Mouse (Mus musculus) CH12.LX (cell line): ENCODE results near the gene Nyap1. TPM values are rescaled to one million over a fixed set of nuclear protein-coding genes. Genes with fewer than 3 reads are reported as not detected.

Source experiments
- DNase-seq: peaks from one replicate; pipeline ENCODE4 v3.0.0-alpha.2; 2013; ENCODE audit errors: extremely low read depth
- H3K27ac ChIP-seq: 2 replicates; pipeline ENCODE4 v1.5.1; 2012; ENCODE audit warnings: low read depth, mild to moderate bottlenecking, control low read depth, moderate library complexity; ENCODE audit not compliant: insufficient read depth
- H3K27me3 ChIP-seq: replicated peaks from 2 replicates; pipeline ENCODE3; 2012; ENCODE audit warnings: inconsistent platforms
- H3K36me3 ChIP-seq, 2 experiments: replicated peaks in 1 of 2; 2 replicates each; pipeline versions ENCODE3 to v1.6.1; 2012; ENCODE audit warnings: inconsistent platforms in 1 of 2, low read length in 1 of 2, mild to moderate bottlenecking in 1 of 2, mixed read lengths in 1 of 2, moderate library complexity in 1 of 2; ENCODE audit not compliant: control insufficient read depth in 1 of 2, insufficient read depth in 1 of 2
- H3K4me1 ChIP-seq, 2 experiments: 2 replicates each; pipeline ENCODE4 v1.6.1; 2012; ENCODE audit warnings: inconsistent platforms in 1 of 2, moderate library complexity in 1 of 2; ENCODE audit not compliant: insufficient read depth in 2 of 2, control insufficient read depth in 1 of 2
- H3K4me2 ChIP-seq: 2 replicates; pipeline ENCODE4 v1.6.1; 2012; ENCODE audit warnings: low read depth, mild to moderate bottlenecking, control low read depth; ENCODE audit not compliant: poor library complexity, insufficient read depth, severe bottlenecking
- H3K4me3 ChIP-seq, 3 experiments: fragments of 150-350 bp in 1 of 3; sonication (generic) in 1 of 3; replicated peaks in 1 of 3; 2 replicates each; pipeline versions ENCODE3 to v1.5.1; 2011 to 2012; ENCODE audit warnings: low read depth in 2 of 3, low read length in 2 of 3, mild to moderate bottlenecking in 2 of 3, moderate library complexity in 2 of 3, control low read depth in 1 of 3, improper control_type of control experiment in 1 of 3, inconsistent platforms in 1 of 3, mixed read lengths in 1 of 3; ENCODE audit not compliant: poor library complexity in 1 of 3
- H3K79me2 ChIP-seq: replicated peaks from 2 replicates; pipeline ENCODE4 v1.6.1; 2012; ENCODE audit warnings: mild to moderate bottlenecking, moderate library complexity; ENCODE audit not compliant: control insufficient read depth, poor library complexity, insufficient read depth, severe bottlenecking; ENCODE audit errors: extremely low read depth
- H3K9ac ChIP-seq: 2 replicates; pipeline ENCODE4 v1.6.1; 2012; ENCODE audit warnings: low read depth, mild to moderate bottlenecking, control low read depth, moderate library complexity; ENCODE audit not compliant: insufficient read depth
- H3K9me3 ChIP-seq: replicated peaks from 2 replicates; pipeline ENCODE3; 2012; ENCODE audit warnings: low read length, inconsistent platforms, mixed read lengths
- CHD1 ChIP-seq: IDR thresholded peaks from 2 replicates; pipeline ENCODE4 v1.6.1; 2012; ENCODE audit warnings: low read depth, low read length, improper control_type of control experiment, inconsistent platforms
- CTCF ChIP-seq, 2 experiments: IDR thresholded peaks in 1 of 2; conservative IDR thresholded peaks in 1 of 2; 2 replicates each; pipeline ENCODE4 v1.5.1; 2011 to 2012; ENCODE audit warnings: low read depth in 2 of 2, low read length in 2 of 2, improper control_type of control experiment in 1 of 2, inconsistent platforms in 1 of 2, mild to moderate bottlenecking in 1 of 2, moderate library complexity in 1 of 2
- ELF1 ChIP-seq: IDR thresholded peaks from 2 replicates; pipeline ENCODE4 v1.6.1; 2014; ENCODE audit warnings: low read depth, mild to moderate bottlenecking, inconsistent platforms, low read length, improper control_type of control experiment
- ETS1 ChIP-seq: conservative IDR thresholded peaks from 2 replicates; pipeline ENCODE4 v1.6.1; 2012; ENCODE audit warnings: low read depth, mild to moderate bottlenecking, inconsistent platforms, low read length, improper control_type of control experiment, moderate library complexity
- GABPA ChIP-seq: IDR thresholded peaks from 2 replicates; pipeline ENCODE4 v1.6.1; 2012; ENCODE audit warnings: low read depth, low read length, improper control_type of control experiment, inconsistent platforms; ENCODE audit not compliant: insufficient replicate concordance
- HCFC1 ChIP-seq: IDR thresholded peaks from 2 replicates; pipeline ENCODE4 v1.6.1; 2012; ENCODE audit warnings: low read depth, mild to moderate bottlenecking, inconsistent platforms, low read length, improper control_type of control experiment
- JUN ChIP-seq: IDR thresholded peaks from 2 replicates; pipeline ENCODE4 v1.6.1; 2011; ENCODE audit warnings: low read depth, mild to moderate bottlenecking, low read length, improper control_type of control experiment, moderate library complexity; ENCODE audit not compliant: insufficient read depth
- KAT2A ChIP-seq: IDR thresholded peaks from 2 replicates; pipeline ENCODE4 v1.6.1; 2012; ENCODE audit warnings: low read length, improper control_type of control experiment, inconsistent platforms; ENCODE audit not compliant: insufficient replicate concordance
- MAFK ChIP-seq: IDR thresholded peaks from 2 replicates; pipeline ENCODE4 v1.6.1; 2011; ENCODE audit warnings: low read length, improper control_type of control experiment; ENCODE audit not compliant: insufficient replicate concordance
- MAX ChIP-seq: IDR thresholded peaks from 2 replicates; pipeline ENCODE4 v1.6.1; 2011; ENCODE audit warnings: low read length, improper control_type of control experiment
- MEF2A ChIP-seq: IDR thresholded peaks from 2 replicates; pipeline ENCODE4 v1.6.1; 2014; ENCODE audit warnings: low read depth, mild to moderate bottlenecking, inconsistent platforms, low read length, improper control_type of control experiment, borderline replicate concordance
- MXI1 ChIP-seq: IDR thresholded peaks from 2 replicates; pipeline ENCODE4 v1.6.1; 2011; ENCODE audit warnings: mild to moderate bottlenecking, low read depth, low read length, improper control_type of control experiment
- MYC ChIP-seq: IDR thresholded peaks from 2 replicates; pipeline ENCODE4 v1.6.1; 2011; ENCODE audit warnings: low read depth, mild to moderate bottlenecking, improper control_type of control experiment, low read length
- NELFE ChIP-seq: IDR thresholded peaks from 2 replicates; pipeline ENCODE4 v1.6.1; 2011; ENCODE audit warnings: low read depth, low read length, improper control_type of control experiment
- NRF1 ChIP-seq: IDR thresholded peaks from 2 replicates; pipeline ENCODE4 v1.6.1; 2014; ENCODE audit warnings: low read depth, mild to moderate bottlenecking, inconsistent platforms, low read length, improper control_type of control experiment, moderate library complexity
- PAX5 ChIP-seq: IDR thresholded peaks from 2 replicates; pipeline ENCODE4 v1.6.1; 2012; ENCODE audit warnings: low read length, inconsistent platforms, mixed read lengths
- RAD21 ChIP-seq: IDR thresholded peaks from 2 replicates; pipeline ENCODE4 v1.6.1; 2011; ENCODE audit warnings: low read depth, mild to moderate bottlenecking, low read length, improper control_type of control experiment, moderate library complexity
- RCOR1 ChIP-seq: conservative IDR thresholded peaks from 2 replicates; pipeline ENCODE4 v1.6.1; 2012; ENCODE audit warnings: low read depth, mild to moderate bottlenecking, inconsistent platforms, low read length, improper control_type of control experiment
- SMC3 ChIP-seq: IDR thresholded peaks from 2 replicates; pipeline ENCODE4 v1.6.1; 2011; ENCODE audit warnings: low read depth, low read length, improper control_type of control experiment
- USF1 ChIP-seq: IDR thresholded peaks from 2 replicates; pipeline ENCODE4 v1.6.1; 2014; ENCODE audit warnings: low read depth, mild to moderate bottlenecking, inconsistent platforms, low read length, improper control_type of control experiment
- USF2 ChIP-seq: conservative IDR thresholded peaks from 2 replicates; pipeline ENCODE4 v1.6.1; 2011; ENCODE audit warnings: low read depth, low read length, improper control_type of control experiment
- ZC3H11A ChIP-seq: IDR thresholded peaks from 2 replicates; pipeline ENCODE4 v1.6.1; 2012; ENCODE audit warnings: low read depth, mild to moderate bottlenecking, inconsistent platforms, low read length, improper control_type of control experiment
- ZNF384 ChIP-seq: IDR thresholded peaks from 2 replicates; pipeline ENCODE4 v1.6.1; 2012; ENCODE audit warnings: low read depth, low read length, improper control_type of control experiment, inconsistent platforms
- dilution Hi-C: fragments of 300-500 bp; cut with MboI; formaldehyde crosslinking; loops from 2 replicates; pipeline ENCODE4 v1.14.3; 2020; ENCODE audit warnings: low sequenced_read_pairs; ENCODE audit not compliant: extremely low pct_unique_long_range_greater_than_20kb, extremely low pct_ligation_motif_present
- in situ Hi-C: fragments of 300-500 bp; cut with MboI; formaldehyde crosslinking; loops from 3 replicates; pipeline ENCODE4 v1.14.3; 2019; ENCODE audit warnings: low sequenced_read_pairs, low pct_ligation_motif_present, low pct_unique_long_range_greater_than_20kb, mixed read lengths
- polyA plus RNA-seq: library from polyadenylated mRNA; unstranded; fragments of >175 nt; gene quantifications from 2 replicates; pipeline ENCODE4 v1.2.1, GENCODE M21; 2012; ENCODE audit warnings: low read depth; ENCODE audit not compliant: insufficient read length
- total RNA-seq, 2 experiments: library from RNA; depleted of rRNA; stranded (reverse); fragments of 300-350 nt in 1 of 2; fragments of >200 nt in 1 of 2; gene quantifications; 2 replicates each; pipeline ENCODE4 v1.2.3; 2012 to 2014

Nyap1 gene
- total and polyA plus RNA-seq, 3 experiments, result 0.28 to 1.4 (median 0.43) TPM

DNA sequence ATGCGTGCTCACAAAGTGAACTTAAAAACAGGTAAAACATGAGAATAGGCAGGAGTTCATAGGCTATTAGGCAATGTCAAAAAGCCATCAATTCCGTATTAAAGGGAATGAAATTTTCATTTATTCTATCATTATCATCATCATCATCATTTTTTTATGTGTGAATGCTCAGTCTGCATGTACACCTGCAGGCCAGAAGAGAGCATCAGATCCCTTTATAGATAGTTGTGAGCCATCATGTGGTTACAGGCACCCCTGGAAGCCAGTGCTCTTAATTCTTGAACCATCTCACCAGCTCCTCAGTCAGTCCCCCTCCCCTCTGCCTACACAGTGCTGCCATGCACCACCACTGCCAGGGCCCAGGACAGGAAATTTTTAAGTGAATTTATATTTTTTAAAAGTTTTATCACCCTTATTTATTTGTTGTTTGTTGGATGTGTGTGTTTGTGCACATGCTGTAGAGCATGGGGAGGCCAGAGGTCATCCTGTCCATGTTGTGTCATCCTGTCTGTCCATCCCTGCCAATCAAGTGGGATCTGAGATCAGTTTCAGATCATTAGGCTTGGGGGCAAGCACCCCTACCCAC lies 47.6 kb upstream of the Nyap1 start:
- no peak for DNase-seq
- H3K4me1 ChIP-seq, result peaks cover 11 to 18% of the 10 kb centered on the region in 2 experiments
- in situ Hi-C loops (no loop called here), dilution Hi-C loops (no loop called here)
- H3K9ac ChIP-seq, result no peak overlapping the region
- peaks cover 18% of the 10 kb centered on the region for H3K79me2 ChIP-seq
- TF ChIP-seq SMC3 (0 out of 2 replicates have a peak, but pooled peaks have one; percentile 5), CHD1 (no peak), CTCF (conservative IDR thresholded peaks at IDR 0.05 in 1 of 2, IDR thresholded peaks at IDR 0.05 in 1 of 2; ENCODE audit: low read depth in 2 of 2, low read length in 2 of 2) (peak in 1 of 2 experiments; percentile 37; a peak in 2 of 4 replicates), GABPA (no peak)
- no peak overlapping the region for H3K4me2 ChIP-seq
- H3K4me3 ChIP-seq, result no peak overlapping the region
- H3K9me3 ChIP-seq, result peaks cover 2% of the 10 kb centered on the region
- no peak overlapping the region for H3K27ac ChIP-seq
- peaks cover 7 to 12% of the 10 kb centered on the region in 2 experiments for H3K36me3 ChIP-seq
- H3K27me3 ChIP-seq, result no peaks in the 10 kb centered on the region

DNA sequence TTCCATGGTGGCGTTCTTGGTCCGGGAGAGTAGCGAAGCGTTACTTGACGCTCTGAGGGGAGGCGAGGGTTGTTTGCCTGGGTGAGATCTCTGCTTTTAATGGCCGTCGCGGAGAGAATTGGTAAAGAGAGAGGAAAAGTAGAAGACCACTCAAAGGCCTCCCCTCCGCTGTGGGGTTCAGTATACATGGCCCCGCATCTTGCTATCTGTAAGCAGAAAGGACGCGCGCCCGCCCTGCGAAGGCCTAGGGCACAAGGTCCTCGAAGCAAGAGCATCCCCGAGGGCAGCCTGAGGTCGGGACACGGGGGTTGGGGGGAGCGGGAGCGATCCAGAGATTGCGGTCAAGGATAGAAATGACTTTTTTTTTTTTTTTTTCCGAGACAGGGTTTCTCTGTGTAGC lies 46.8 kb upstream of the Nyap1 start:
- H3K4me2 ChIP-seq, result no peak overlapping the region
- H3K4me3 ChIP-seq, result no peak overlapping the region
- in situ Hi-C loops, result no loop called here

DNA sequence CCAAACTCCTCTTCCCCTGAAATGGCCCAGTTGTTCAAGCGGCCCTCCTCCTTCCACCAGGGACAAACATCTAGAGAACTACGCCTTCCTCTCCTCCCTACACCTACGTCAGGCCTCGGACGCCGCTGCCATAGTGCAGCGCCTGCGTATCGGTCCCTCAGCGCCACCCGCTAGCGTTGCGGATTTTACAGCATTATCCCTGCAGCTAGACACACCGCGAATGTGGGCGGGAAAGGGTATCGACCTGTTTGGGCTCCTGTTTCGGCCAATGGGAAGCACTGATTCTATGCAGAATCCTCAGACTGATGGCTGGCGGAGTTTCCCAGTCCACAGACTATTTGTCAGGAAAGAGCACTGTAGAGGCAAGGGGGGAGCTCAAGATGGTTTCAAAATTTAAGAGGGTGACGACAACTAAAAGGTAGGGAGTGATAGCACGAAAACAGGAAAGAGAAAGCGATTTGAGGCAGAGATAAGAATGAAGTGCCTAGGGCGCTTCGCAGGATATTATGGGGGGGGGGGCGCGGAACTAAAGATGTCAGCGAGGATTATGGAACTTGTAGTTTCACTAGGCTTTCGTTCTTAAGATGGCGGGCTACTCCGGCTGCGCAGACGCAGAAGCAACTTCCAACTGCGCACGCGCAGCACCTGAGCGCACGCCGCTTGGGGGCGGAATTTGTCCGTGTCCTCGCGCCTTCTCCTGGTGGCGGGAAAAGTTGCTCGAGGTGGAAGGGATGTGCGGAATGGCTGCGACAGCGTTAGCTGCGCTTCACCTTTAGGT lies 45.9 kb upstream of the Nyap1 start, which contains the start of the genes Mepce and Zcwpw1:
TSS of gene Mepce (minus strand) at position 505 of the 778 bp plus-strand sequence.
TSS of gene Zcwpw1 (plus strand) at position 648 of the 778 bp plus-strand sequence.
- Histone ChIP-seq H3K36me3 (peaks cover 19 to 29% of the 10 kb centered on the region in 2 experiments), H3K27me3 (no peaks in the 10 kb centered on the region), H3K27ac (peak within 1 kb of the TSS; percentile 92), H3K4me2 (peak within 1 kb of the TSS; percentile 57), H3K4me3 (peak within 1 kb of the TSS; percentile 70 to 76 (median 75)), H3K9me3 (peaks cover 2% of the 10 kb centered on the region), H3K79me2 (peaks cover 32% of the 10 kb centered on the region), H3K4me1 (peaks cover 19 to 35% of the 10 kb centered on the region in 2 experiments), H3K9ac (peak within 1 kb of the TSS; percentile 99)
- dilution Hi-C loops (no loop called here), in situ Hi-C loops (no loop called here)
- peak; percentile 91 for DNase-seq
- TF ChIP-seq MYC (peak; percentile 87), JUN (no peak), RCOR1 (0 out of 2 replicates have a peak, but pooled peaks have one; percentile 58), ETS1 (peak; percentile 71), ELF1 (peak; percentile 89), RAD21 (peak; percentile 49), MEF2A (peak; percentile 49; the same call in 1 of the 2 replicates), USF1 (no peak), NELFE (peak; percentile 61; the same call in 1 of the 2 replicates), KAT2A (peak; percentile 92), ZC3H11A (no peak), MAX (peak; percentile 100), GABPA (peak; percentile 16; the same call in 1 of the 2 replicates), NRF1 (peak; percentile 98), ZNF384 (no peak), MAFK (no peak), USF2 (peak; percentile 55; the same call in 1 of the 2 replicates), HCFC1 (peak; percentile 96), PAX5 (no peak)

More for the DNA sequence above, 46.8 kb upstream of the Nyap1 start:
- no peak for DNase-seq
- Histone ChIP-seq H3K79me2 (peaks cover 27% of the 10 kb centered on the region), H3K36me3 (peaks cover 10 to 21% of the 10 kb centered on the region in 2 experiments), H3K9ac (no peak overlapping the region), H3K27ac (no peak overlapping the region)
- TF ChIP-seq MXI1 (no peak), RCOR1 (no peak)
- TF ChIP-seq, all 38 proteins: peak for 0
- dilution Hi-C loops, result no loop called here
- no peaks in the 10 kb centered on the region for H3K27me3 ChIP-seq
- peaks cover 2% of the 10 kb centered on the region for H3K9me3 ChIP-seq
- H3K4me1 ChIP-seq, result peaks cover 17 to 27% of the 10 kb centered on the region in 2 experiments
